Mouse (Mus musculus): ENCODE data around the gene Klhl3. TPM values are rescaled to one million over a fixed set of nuclear protein-coding genes. Genes with fewer than 3 reads are reported as not detected.

The Klhl3 gene
- total and polyA plus RNA-seq, 3 experiments: 2.1 to 4.3 (median 2.7) TPM

DNA sequence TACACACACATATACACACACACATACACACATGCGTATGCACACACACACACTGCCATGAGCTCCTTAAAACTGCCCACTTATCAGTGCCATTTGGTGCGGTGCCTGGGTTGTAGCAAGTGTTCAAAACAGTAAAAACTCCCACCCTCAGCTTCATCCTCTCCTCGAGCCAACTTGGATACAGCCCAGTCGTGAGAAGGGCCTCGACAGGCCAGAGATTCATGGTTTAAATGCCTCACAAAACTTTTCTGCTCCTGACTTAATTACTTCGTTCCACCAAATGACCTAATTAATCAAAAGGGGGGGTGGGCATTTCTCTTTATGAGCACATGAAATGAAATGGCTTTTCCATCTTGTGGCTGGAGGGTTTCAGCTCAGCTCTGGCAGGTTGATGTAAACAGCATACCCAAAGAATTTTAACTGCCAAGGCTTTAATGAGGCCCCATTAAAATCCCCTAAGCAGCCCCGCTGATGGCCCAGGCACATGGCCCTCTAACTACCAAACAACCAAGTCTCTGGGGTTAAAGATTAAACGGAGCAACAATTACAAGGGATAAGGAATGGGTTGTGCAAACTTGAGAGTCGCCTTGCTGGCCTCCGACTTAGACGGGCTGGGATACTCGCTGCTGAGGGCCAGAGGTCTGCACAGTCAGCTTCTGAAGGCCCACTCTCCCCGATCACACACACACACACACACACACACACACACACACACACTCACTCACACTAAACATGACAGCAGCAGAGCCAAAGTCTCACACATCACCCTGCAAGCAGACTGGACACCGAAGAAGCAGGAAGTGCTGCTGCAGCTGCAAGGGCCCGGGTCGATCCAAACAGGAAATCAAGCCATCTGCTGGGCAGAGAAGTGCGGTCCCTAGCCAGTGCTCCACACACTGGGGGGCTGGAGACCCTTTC is 55.2 kb downstream of the Klhl3 start:
- Histone ChIP-seq H3K79me2 (replicated peaks; ENCODE audit: control insufficient read depth, insufficient read depth, low read length) (no peaks in the 10 kb centered on the region), H3K9ac (ENCODE audit: low read depth, low read length) (no peak overlapping the region), H3K27ac (peak overlapping the region; percentile 54), H3K4me3 (no peak overlapping the region), H3K36me3 (ENCODE audit: control insufficient read depth, insufficient read depth, low read length) (no peaks in the 10 kb centered on the region), H3K4me1 (ENCODE audit: control insufficient read depth, insufficient read depth, low read length) (peaks cover 3% of the 10 kb centered on the region; the same call in 1 of the 2 replicates), H3K27me3 (ENCODE audit: control insufficient read depth, insufficient read depth, low read length) (no peaks in the 10 kb centered on the region)
- DNase-seq: peak; percentile 50 to 56
- TF ChIP-seq EP300 (IDR thresholded peaks at IDR 0.05; ENCODE audit: insufficient read depth, low read depth, low read length) (no peak), CTCF (IDR thresholded peaks at IDR 0.05) (0 out of 2 replicates have a peak, but pooled peaks have one; percentile 25)
- intact Hi-C loops (cut with DNase I): no loop called here
- WGBS: 34% methylated on average over 17 of the region's 17 CpGs

GRCm38 (mm10) chr13:58056618-58057017 is 56.8 kb downstream of the Klhl3 start:
- no peaks in the 10 kb centered on the region for H3K79me2 ChIP-seq (replicated peaks; ENCODE audit: control insufficient read depth, insufficient read depth, low read length)
- intact Hi-C loops (cut with DNase I): no loop called here
- H3K27ac ChIP-seq: no peak overlapping the region
- 85% methylated on average over 4 of the region's 4 CpGs for WGBS
- H3K4me1 ChIP-seq (ENCODE audit: control insufficient read depth, insufficient read depth, low read length): peaks cover 3% of the 10 kb centered on the region; the same call in 1 of the 2 replicates
- DNase-seq: no peak
- H3K27me3 ChIP-seq (ENCODE audit: control insufficient read depth, insufficient read depth, low read length): no peaks in the 10 kb centered on the region
- no peaks in the 10 kb centered on the region for H3K36me3 ChIP-seq (ENCODE audit: control insufficient read depth, insufficient read depth, low read length)
- TF ChIP-seq CTCF (IDR thresholded peaks at IDR 0.05): peak; percentile 58
- TF ChIP-seq EP300 (IDR thresholded peaks at IDR 0.05; ENCODE audit: insufficient read depth, low read depth, low read length): no peak
- no peak overlapping the region for H3K4me3 ChIP-seq
- no peak overlapping the region for H3K9ac ChIP-seq (ENCODE audit: low read depth, low read length)

DNA sequence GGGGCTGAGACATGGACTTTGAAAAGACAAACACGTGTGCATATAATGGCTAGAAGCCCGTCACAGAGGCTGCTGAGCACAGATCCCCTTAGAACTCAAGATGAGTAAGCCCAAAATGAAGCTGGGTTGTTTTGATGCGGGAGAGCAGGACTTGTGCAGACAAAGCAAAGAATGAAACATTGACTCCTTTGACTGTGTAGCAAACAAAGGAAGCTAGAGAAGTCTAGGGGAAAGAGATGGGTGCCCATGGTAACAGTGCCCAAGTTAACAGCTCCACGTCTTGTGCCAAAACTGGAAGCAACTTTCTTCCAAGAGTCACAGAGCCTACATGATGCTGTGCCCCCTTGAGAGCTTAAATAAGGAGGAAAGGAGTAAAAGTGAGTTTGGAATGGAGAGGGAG is 59.8 kb downstream of the Klhl3 start:
- Histone ChIP-seq H3K36me3 (ENCODE audit: control insufficient read depth, insufficient read depth, low read length) (no peaks in the 10 kb centered on the region), H3K27ac (no peak overlapping the region), H3K4me3 (no peak overlapping the region), H3K79me2 (replicated peaks; ENCODE audit: control insufficient read depth, insufficient read depth, low read length) (no peaks in the 10 kb centered on the region), H3K4me1 (ENCODE audit: control insufficient read depth, insufficient read depth, low read length) (peaks cover 2% of the 10 kb centered on the region; the same call in 1 of the 2 replicates), H3K9ac (ENCODE audit: low read depth, low read length) (no peak overlapping the region), H3K27me3 (ENCODE audit: control insufficient read depth, insufficient read depth, low read length) (no peaks in the 10 kb centered on the region)
- TF ChIP-seq POLR2A (IDR thresholded peaks at IDR 0.05; ENCODE audit: insufficient read depth, low read depth, low read length): no peak
- no peak for TF ChIP-seq EP300 (IDR thresholded peaks at IDR 0.05; ENCODE audit: insufficient read depth, low read depth, low read length)
- TF ChIP-seq CTCF (IDR thresholded peaks at IDR 0.05): no peak
- no peak for DNase-seq
- intact Hi-C loops (cut with DNase I): no loop called here
- WGBS: 94% methylated on average over 4 of the region's 4 CpGs

- H3K36me3 ChIP-seq (ENCODE audit: control insufficient read depth, insufficient read depth, low read length): no peaks in the 10 kb centered on the region
- WGBS: 87% methylated on average over 10 of the region's 10 CpGs
- no peak for DNase-seq
These were observed 61.7 kb downstream of the Klhl3 start for GRCm38 (mm10) chr13:58051654-58052053.

GRCm38 (mm10) chr13:58051251-58051650 is 62.1 kb downstream of the Klhl3 start:
- Histone ChIP-seq H3K4me3 (no peak overlapping the region), H3K9ac (ENCODE audit: low read depth, low read length) (no peak overlapping the region), H3K27me3 (ENCODE audit: control insufficient read depth, insufficient read depth, low read length) (no peaks in the 10 kb centered on the region), H3K79me2 (replicated peaks; ENCODE audit: control insufficient read depth, insufficient read depth, low read length) (no peaks in the 10 kb centered on the region), H3K36me3 (ENCODE audit: control insufficient read depth, insufficient read depth, low read length) (no peaks in the 10 kb centered on the region), H3K4me1 (ENCODE audit: control insufficient read depth, insufficient read depth, low read length) (no peaks in the 10 kb centered on the region), H3K27ac (no peak overlapping the region)
- 64% methylated on average over 7 of the region's 7 CpGs for WGBS
- no peak for DNase-seq
- no peak for TF ChIP-seq POLR2A (IDR thresholded peaks at IDR 0.05; ENCODE audit: insufficient read depth, low read depth, low read length)
- TF ChIP-seq EP300 (IDR thresholded peaks at IDR 0.05; ENCODE audit: insufficient read depth, low read depth, low read length): no peak
- TF ChIP-seq CTCF (IDR thresholded peaks at IDR 0.05): peak; percentile 28
- intact Hi-C loops (cut with DNase I): no loop called here

More at GRCm38 (mm10) chr13:58051654-58052053, 61.7 kb downstream of the Klhl3 start:
- no peak overlapping the region for H3K4me3 ChIP-seq
- TF ChIP-seq CTCF (IDR thresholded peaks at IDR 0.05) (no peak), EP300 (IDR thresholded peaks at IDR 0.05; ENCODE audit: insufficient read depth, low read depth, low read length) (no peak), POLR2A (IDR thresholded peaks at IDR 0.05; ENCODE audit: insufficient read depth, low read depth, low read length) (no peak)
- H3K79me2 ChIP-seq (replicated peaks; ENCODE audit: control insufficient read depth, insufficient read depth, low read length): no peaks in the 10 kb centered on the region
- no peaks in the 10 kb centered on the region for H3K4me1 ChIP-seq (ENCODE audit: control insufficient read depth, insufficient read depth, low read length)
- intact Hi-C loops (cut with DNase I): no loop called here
- no peaks in the 10 kb centered on the region for H3K27me3 ChIP-seq (ENCODE audit: control insufficient read depth, insufficient read depth, low read length)
- H3K27ac ChIP-seq: no peak overlapping the region
- no peak overlapping the region for H3K9ac ChIP-seq (ENCODE audit: low read depth, low read length)

- TF ChIP-seq CTCF (IDR thresholded peaks at IDR 0.05): no peak
- no peak for TF ChIP-seq POLR2A (IDR thresholded peaks at IDR 0.05; ENCODE audit: insufficient read depth, low read depth, low read length)
- no peak for TF ChIP-seq EP300 (IDR thresholded peaks at IDR 0.05; ENCODE audit: insufficient read depth, low read depth, low read length)
- H3K4me1 ChIP-seq (ENCODE audit: control insufficient read depth, insufficient read depth, low read length): no peaks in the 10 kb centered on the region; the same call in 1 of the 2 replicates
- H3K9ac ChIP-seq (ENCODE audit: low read depth, low read length): no peak overlapping the region
- no peaks in the 10 kb centered on the region for H3K27me3 ChIP-seq (ENCODE audit: control insufficient read depth, insufficient read depth, low read length)
- no peaks in the 10 kb centered on the region for H3K79me2 ChIP-seq (replicated peaks; ENCODE audit: control insufficient read depth, insufficient read depth, low read length)
- H3K4me3 ChIP-seq: no peak overlapping the region
- intact Hi-C loops (cut with DNase I): no loop called here
- no peak overlapping the region for H3K27ac ChIP-seq
- WGBS: 76% methylated on average over 5 of the region's 5 CpGs
- DNase-seq: no peak
- H3K36me3 ChIP-seq (ENCODE audit: control insufficient read depth, insufficient read depth, low read length): no peaks in the 10 kb centered on the region
These were observed 64.3 kb downstream of the Klhl3 start for GRCm38 (mm10) chr13:58049121-58049520.

Measured in heart, adult 2 months (tissue).